Mouse (Mus musculus): ENCODE results near the gene Mpg. TPM values are rescaled to one million over a fixed set of nuclear protein-coding genes. Genes with fewer than 3 reads are reported as not detected.

The Mpg gene
- polyA plus RNA-seq, 1 experiment from 2014 or later: 38.1 TPM

- Histone ChIP-seq H3K4me2 (ENCODE audit: low read length) (no peak overlapping the region), H3K4me1 (replicated peaks; ENCODE audit: control insufficient read depth, insufficient read depth, low read length) (no peaks in the 10 kb centered on the region; the same call in 1 of the 2 replicates), H3K9ac (replicated peaks; ENCODE audit: low read depth, low read length) (no peak overlapping the region), H3K36me3 (ENCODE audit: control insufficient read depth, insufficient read depth) (peaks cover 13% of the 10 kb centered on the region), H3K27ac (ENCODE audit: low read length) (no peak overlapping the region), H3K27me3 (replicated peaks; ENCODE audit: control insufficient read depth, insufficient read depth, low read length) (no peaks in the 10 kb centered on the region), H3K9me3 (ENCODE audit: control insufficient read depth, low read length) (no peaks in the 10 kb centered on the region), H3K4me3 (replicated peaks; ENCODE audit: low read length) (no peak overlapping the region)
- WGBS: 96% methylated on average over 1 of the region's 1 CpGs
- ATAC-seq: no peak
These were observed 18.3 kb downstream of the Mpg start for GRCm38 (mm10) chr11:32244617-32245016.

GRCm38 (mm10) chr11:32245614-32246013, 19.3 kb downstream of the Mpg start:
- no peak for ATAC-seq
- Histone ChIP-seq H3K27me3 (replicated peaks; ENCODE audit: control insufficient read depth, insufficient read depth, low read length) (no peaks in the 10 kb centered on the region), H3K36me3 (ENCODE audit: control insufficient read depth, insufficient read depth) (peaks cover 12% of the 10 kb centered on the region), H3K27ac (ENCODE audit: low read length) (no peak overlapping the region), H3K4me1 (replicated peaks; ENCODE audit: control insufficient read depth, insufficient read depth, low read length) (no peaks in the 10 kb centered on the region; the same call in 1 of the 2 replicates), H3K4me2 (ENCODE audit: low read length) (no peak overlapping the region), H3K9ac (replicated peaks; ENCODE audit: low read depth, low read length) (no peak overlapping the region), H3K4me3 (replicated peaks; ENCODE audit: low read length) (no peak overlapping the region), H3K9me3 (ENCODE audit: control insufficient read depth, low read length) (no peaks in the 10 kb centered on the region)
- WGBS: 95% methylated on average over 6 of the region's 6 CpGs

GRCm38 (mm10) chr11:32247068-32247467, 20.8 kb downstream of the Mpg start:
- H3K4me3 ChIP-seq (replicated peaks; ENCODE audit: low read length): no peak overlapping the region
- no peaks in the 10 kb centered on the region for H3K27me3 ChIP-seq (replicated peaks; ENCODE audit: control insufficient read depth, insufficient read depth, low read length)
- H3K4me2 ChIP-seq (ENCODE audit: low read length): no peak overlapping the region
- no peaks in the 10 kb centered on the region; the same call in 1 of the 2 replicates for H3K4me1 ChIP-seq (replicated peaks; ENCODE audit: control insufficient read depth, insufficient read depth, low read length)
- peaks cover 12% of the 10 kb centered on the region for H3K36me3 ChIP-seq (ENCODE audit: control insufficient read depth, insufficient read depth)
- no peak overlapping the region for H3K27ac ChIP-seq (ENCODE audit: low read length)
- no peak overlapping the region for H3K9ac ChIP-seq (replicated peaks; ENCODE audit: low read depth, low read length)
- H3K9me3 ChIP-seq (ENCODE audit: control insufficient read depth, low read length): no peaks in the 10 kb centered on the region
- ATAC-seq: no peak

GRCm38 (mm10) chr11:32248350-32248749, 22.0 kb downstream of the Mpg start:
- WGBS: 78% methylated on average over 3 of the region's 3 CpGs
- H3K9me3 ChIP-seq (ENCODE audit: control insufficient read depth, low read length): no peaks in the 10 kb centered on the region
- H3K27me3 ChIP-seq (replicated peaks; ENCODE audit: control insufficient read depth, insufficient read depth, low read length): no peaks in the 10 kb centered on the region
- no peak overlapping the region for H3K4me3 ChIP-seq (replicated peaks; ENCODE audit: low read length)
- H3K4me2 ChIP-seq (ENCODE audit: low read length): no peak overlapping the region
- H3K36me3 ChIP-seq (ENCODE audit: control insufficient read depth, insufficient read depth): peaks cover 14% of the 10 kb centered on the region
- no peaks in the 10 kb centered on the region; the same call in 1 of the 2 replicates for H3K4me1 ChIP-seq (replicated peaks; ENCODE audit: control insufficient read depth, insufficient read depth, low read length)
- no peak for ATAC-seq
- no peak overlapping the region for H3K27ac ChIP-seq (ENCODE audit: low read length)
- H3K9ac ChIP-seq (replicated peaks; ENCODE audit: low read depth, low read length): no peak overlapping the region

- H3K27me3 ChIP-seq (replicated peaks; ENCODE audit: control insufficient read depth, insufficient read depth, low read length): no peaks in the 10 kb centered on the region
- no peak overlapping the region for H3K27ac ChIP-seq (ENCODE audit: low read length)
- no peaks in the 10 kb centered on the region for H3K4me1 ChIP-seq (replicated peaks; ENCODE audit: control insufficient read depth, insufficient read depth, low read length)
- no peak overlapping the region for H3K4me2 ChIP-seq (ENCODE audit: low read length)
- H3K9me3 ChIP-seq (ENCODE audit: control insufficient read depth, low read length): no peaks in the 10 kb centered on the region
- no peak overlapping the region for H3K9ac ChIP-seq (replicated peaks; ENCODE audit: low read depth, low read length)
- 86% methylated on average over 8 of the region's 8 CpGs for WGBS
- no peak for ATAC-seq
- H3K36me3 ChIP-seq (ENCODE audit: control insufficient read depth, insufficient read depth): peaks cover 11% of the 10 kb centered on the region; the same call in 1 of the 2 replicates
- H3K4me3 ChIP-seq (replicated peaks; ENCODE audit: low read length): no peak overlapping the region
These were observed 24.8 kb downstream of the Mpg start for GRCm38 (mm10) chr11:32250880-32251763.

GRCm38 (mm10) chr11:32253121-32253520, 26.8 kb downstream of the Mpg start:
- Histone ChIP-seq H3K4me2 (ENCODE audit: low read length) (no peak overlapping the region), H3K4me1 (replicated peaks; ENCODE audit: control insufficient read depth, insufficient read depth, low read length) (no peaks in the 10 kb centered on the region), H3K36me3 (ENCODE audit: control insufficient read depth, insufficient read depth) (peaks cover 6% of the 10 kb centered on the region; the same call in 1 of the 2 replicates), H3K4me3 (replicated peaks; ENCODE audit: low read length) (no peak overlapping the region), H3K9me3 (ENCODE audit: control insufficient read depth, low read length) (no peaks in the 10 kb centered on the region), H3K9ac (replicated peaks; ENCODE audit: low read depth, low read length) (no peak overlapping the region), H3K27ac (ENCODE audit: low read length) (no peak overlapping the region), H3K27me3 (replicated peaks; ENCODE audit: control insufficient read depth, insufficient read depth, low read length) (no peaks in the 10 kb centered on the region)
- no peak for ATAC-seq
- whole genome bisulfite sequencing: 86% methylated on average over 1 of the region's 1 CpGs

GRCm38 (mm10) chr11:32256146-32256545, 29.8 kb downstream of the Mpg start:
- H3K9ac ChIP-seq (replicated peaks; ENCODE audit: low read depth, low read length): no peak overlapping the region
- ATAC-seq: no peak
- WGBS: 95% methylated on average over 1 of the region's 1 CpGs

GRCm38 (mm10) chr11:32256566-32256965, 30.3 kb downstream of the Mpg start:
- Histone ChIP-seq H3K4me2 (ENCODE audit: low read length) (no peak overlapping the region), H3K4me1 (replicated peaks; ENCODE audit: control insufficient read depth, insufficient read depth, low read length) (no peaks in the 10 kb centered on the region), H3K4me3 (replicated peaks; ENCODE audit: low read length) (no peak overlapping the region), H3K9me3 (ENCODE audit: control insufficient read depth, low read length) (no peaks in the 10 kb centered on the region), H3K27ac (ENCODE audit: low read length) (no peak overlapping the region), H3K27me3 (replicated peaks; ENCODE audit: control insufficient read depth, insufficient read depth, low read length) (no peaks in the 10 kb centered on the region), H3K9ac (replicated peaks; ENCODE audit: low read depth, low read length) (no peak overlapping the region), H3K36me3 (ENCODE audit: control insufficient read depth, insufficient read depth) (peaks cover 5% of the 10 kb centered on the region; the same call in 1 of the 2 replicates)
- 82% methylated on average over 3 of the region's 3 CpGs for WGBS
- no peak for ATAC-seq

More at GRCm38 (mm10) chr11:32256146-32256545, 29.8 kb downstream of the Mpg start:
- H3K36me3 ChIP-seq (ENCODE audit: control insufficient read depth, insufficient read depth): peaks cover 5% of the 10 kb centered on the region; the same call in 1 of the 2 replicates
- no peak overlapping the region for H3K4me2 ChIP-seq (ENCODE audit: low read length)
- H3K27ac ChIP-seq (ENCODE audit: low read length): no peak overlapping the region
- no peaks in the 10 kb centered on the region for H3K9me3 ChIP-seq (ENCODE audit: control insufficient read depth, low read length)
- H3K4me3 ChIP-seq (replicated peaks; ENCODE audit: low read length): no peak overlapping the region
- H3K4me1 ChIP-seq (replicated peaks; ENCODE audit: control insufficient read depth, insufficient read depth, low read length): no peaks in the 10 kb centered on the region
- H3K27me3 ChIP-seq (replicated peaks; ENCODE audit: control insufficient read depth, insufficient read depth, low read length): no peaks in the 10 kb centered on the region

- Histone ChIP-seq H3K9me3 (ENCODE audit: control insufficient read depth, low read length) (no peaks in the 10 kb centered on the region), H3K4me1 (replicated peaks; ENCODE audit: control insufficient read depth, insufficient read depth, low read length) (peaks cover 13% of the 10 kb centered on the region), H3K27me3 (replicated peaks; ENCODE audit: control insufficient read depth, insufficient read depth, low read length) (no peaks in the 10 kb centered on the region), H3K27ac (ENCODE audit: low read length) (no peak overlapping the region), H3K36me3 (ENCODE audit: control insufficient read depth, insufficient read depth) (peaks cover 3% of the 10 kb centered on the region; the same call in 1 of the 2 replicates), H3K9ac (replicated peaks; ENCODE audit: low read depth, low read length) (no peak overlapping the region), H3K4me3 (replicated peaks; ENCODE audit: low read length) (no peak overlapping the region), H3K4me2 (ENCODE audit: low read length) (no peak overlapping the region)
- 92% methylated on average over 10 of the region's 10 CpGs for WGBS
- no peak for ATAC-seq
These were observed 36.5 kb downstream of the Mpg start for GRCm38 (mm10) chr11:32262674-32263415.

All from forebrain, embryonic 16.5 days (tissue).